Mouse (Mus musculus) telencephalon, adult 2 months (tissue): ENCODE measurements around the gene Snx1.

ENCODE experiments used
- DNase-seq: peaks from one replicate; pipeline ENCODE4 v3.0.0-alpha.2; 2011; ENCODE audit warnings: low read depth, low spot score

Snx1 gene

DNA sequence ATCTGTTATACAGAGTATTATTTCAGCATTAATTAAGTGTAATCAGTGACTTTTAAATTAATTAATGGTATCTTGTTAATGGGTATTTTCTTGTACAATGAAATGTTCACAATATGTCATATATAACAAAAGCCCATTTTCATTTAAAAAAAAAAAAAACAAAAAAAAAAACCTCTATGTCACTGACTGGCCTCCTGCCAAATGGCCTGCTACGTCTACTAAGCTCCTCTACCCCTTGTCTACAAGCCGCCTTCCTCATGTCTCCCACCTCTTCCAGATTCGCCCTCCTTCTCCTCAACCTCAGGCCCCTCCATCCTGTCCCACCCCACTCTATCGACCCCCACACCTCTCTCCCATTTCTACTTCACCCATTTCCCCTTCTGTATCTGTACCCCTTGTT is 74.9 kb downstream of the Snx1 start:
- DNase-seq: no peak

DNA sequence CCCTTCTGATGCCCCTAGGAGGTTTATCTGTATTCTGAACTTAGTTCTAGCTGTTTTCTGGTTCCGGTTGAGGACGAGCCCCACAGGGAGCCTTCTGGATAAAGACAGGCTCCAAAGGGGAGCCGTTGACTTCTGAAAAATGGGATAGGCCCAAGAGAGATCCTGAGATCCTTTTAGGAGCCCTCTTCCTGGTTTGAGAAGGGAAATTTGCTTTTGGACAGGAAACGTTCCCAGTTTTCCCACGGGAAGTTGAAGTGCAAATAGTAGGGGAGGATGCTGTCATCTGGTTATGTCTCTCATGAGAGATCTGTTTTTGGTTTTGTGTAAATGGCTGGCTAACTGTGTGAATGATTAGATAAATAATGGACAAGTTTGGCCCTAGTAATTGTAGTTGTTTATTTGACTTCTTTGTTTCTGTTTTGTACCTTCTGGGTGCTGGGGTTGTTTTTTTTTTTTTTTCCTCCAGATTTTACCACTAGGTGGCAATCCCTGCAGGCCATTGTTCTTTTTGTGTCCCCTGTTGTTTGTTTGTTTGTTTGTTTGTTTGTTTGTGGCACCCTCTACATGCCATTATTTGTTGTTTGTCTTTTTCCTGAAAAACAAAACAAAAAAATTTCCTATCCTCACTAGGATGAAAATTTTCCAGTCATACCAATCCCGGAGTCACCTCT is 76.3 kb downstream of the Snx1 start:
- no peak for DNase-seq

DNA sequence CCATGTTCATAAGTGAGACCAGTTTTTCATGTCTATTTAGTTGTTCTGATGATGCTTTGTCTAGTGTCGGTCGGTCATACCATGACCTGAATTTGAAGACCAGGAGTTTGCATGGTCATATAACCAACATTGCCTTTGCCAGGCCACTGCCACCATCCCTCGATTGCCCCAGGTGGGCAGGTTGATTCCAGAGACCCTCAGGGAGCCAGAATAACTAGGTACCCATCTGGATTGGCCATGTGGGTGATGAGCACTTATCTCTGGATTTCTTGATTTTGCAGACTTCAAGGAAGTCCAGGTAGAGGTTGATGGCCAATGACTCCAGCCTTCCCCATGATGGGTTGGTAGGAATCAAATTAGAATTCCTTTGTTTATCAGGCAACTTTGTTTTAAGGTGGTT is 83.1 kb downstream of the Snx1 start:
- DNase-seq: no peak

DNA sequence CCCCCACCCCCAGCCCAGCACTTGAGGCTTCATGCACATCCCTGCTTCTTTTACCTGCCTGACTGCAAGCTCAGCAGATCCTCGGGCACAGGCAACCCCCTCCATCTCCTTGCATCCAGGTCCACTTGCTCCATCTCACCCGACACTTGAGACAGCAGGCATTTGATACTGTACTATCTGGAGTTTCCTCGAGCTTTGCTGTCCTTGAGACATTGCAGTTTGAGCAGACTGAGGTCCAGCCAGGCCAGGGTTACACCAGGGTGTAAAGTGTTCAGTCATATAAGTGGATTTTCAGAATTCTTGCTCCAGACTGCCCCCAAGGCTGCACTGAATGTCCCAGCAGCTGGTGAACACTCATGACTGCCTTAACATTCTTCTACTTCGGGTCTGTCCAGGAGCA is 84.1 kb downstream of the Snx1 start:
- DNase-seq: no peak

DNA sequence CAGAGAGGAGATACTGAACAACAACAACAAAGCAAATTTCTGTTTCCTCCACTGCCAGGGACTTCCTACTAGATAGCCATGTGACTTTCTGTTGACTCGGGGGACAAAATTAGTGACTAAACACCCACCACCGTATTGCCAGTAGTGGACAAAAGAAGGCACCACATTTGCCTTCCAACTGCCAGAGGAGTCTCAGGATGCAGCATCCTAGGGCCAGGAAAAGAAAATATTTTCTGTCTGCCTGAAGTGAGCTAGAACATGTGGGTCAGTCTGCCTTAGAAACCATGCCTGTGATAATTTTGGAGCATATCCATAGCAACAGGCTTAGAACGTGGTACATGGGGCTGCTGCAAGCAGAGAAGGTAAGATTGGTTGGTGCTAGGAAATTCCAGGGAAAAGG is 85.6 kb downstream of the Snx1 start:
- DNase-seq: peak; percentile 76

DNA sequence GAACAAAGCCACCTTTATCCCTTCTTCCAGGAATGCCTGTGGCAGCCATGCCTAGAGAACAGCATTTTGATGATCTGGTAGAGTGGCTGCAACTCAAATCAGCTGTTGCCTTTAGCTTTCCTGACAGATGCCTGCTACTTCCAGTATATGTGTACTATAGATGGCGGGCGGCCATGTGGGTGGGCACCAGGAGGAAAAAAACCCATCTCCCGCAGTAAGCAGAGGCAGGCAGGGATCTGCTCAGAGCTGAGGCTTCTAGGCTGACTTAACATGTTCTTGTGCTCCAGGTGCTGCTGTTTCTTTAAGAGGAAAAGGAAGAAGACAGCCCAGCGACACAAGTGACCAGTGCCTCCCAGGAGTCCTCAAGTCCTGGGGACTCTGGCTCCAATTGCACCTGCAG is 87.1 kb downstream of the Snx1 start:
- DNase-seq: no peak

DNA sequence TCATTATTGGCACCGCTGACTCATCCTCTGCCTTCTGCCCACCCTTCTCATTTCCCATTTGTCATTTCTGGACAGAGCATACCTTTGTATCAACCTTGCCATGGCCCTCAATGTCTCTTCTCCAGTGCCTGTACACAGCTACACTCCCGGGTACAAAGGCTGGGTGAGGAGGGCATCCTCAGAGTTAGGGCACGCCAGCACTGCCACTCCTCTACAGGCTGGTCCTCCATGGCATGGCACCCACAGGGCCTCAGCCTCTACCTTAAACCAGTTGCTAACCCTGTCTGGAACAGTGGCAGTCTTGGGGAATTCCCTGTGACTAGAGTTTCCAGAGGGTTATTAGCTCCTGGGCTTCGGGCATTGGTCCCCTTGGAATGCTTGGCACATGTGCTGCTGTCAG is 87.8 kb downstream of the Snx1 start:
- no peak for DNase-seq
